Mouse (Mus musculus) midbrain, embryonic 14.5 days (tissue): ENCODE measurements at regions not wholly inside any gene's neighbourhood (a gene's known extent, or its start where the extent isn't known, plus 50 kb on each side); places are given as distances from the start of the nearest gene placed in this dataset.
A peak's percentile ranks its signal among the peaks of the same experiment; 100 is the strongest.
"Not testable (repeated sequence)": the region's sequence is repeated elsewhere in the genome, so short reads cannot be mapped to it uniquely, and the experiment has no call there.

ENCODE experiments used
- ATAC-seq: fragments of 200-750 bp; cut with Nextera tagmentation; 2 replicates; pipeline ENCODE4 v1.8.0; 2017; ENCODE audit warnings: moderate number of reproducible peaks, moderate library complexity; ENCODE audit not compliant: low FRiP score, low TSS enrichment
- DNase-seq: peaks from one replicate; pipeline ENCODE4 v3.0.0-alpha.2; 2015
- H3K27ac ChIP-seq: fragments of 300-500 bp; sonication (generic); replicated peaks from 2 replicates; pipeline ENCODE4 v1.5.1; 2014; ENCODE audit warnings: mild to moderate bottlenecking, low read depth, low read length, moderate library complexity
- H3K27me3 ChIP-seq: fragments of 300-500 bp; sonication (generic); 2 replicates; pipeline ENCODE4 v1.6.1; 2014; ENCODE audit warnings: low read length, control low read depth, mixed read lengths; ENCODE audit not compliant: control insufficient read depth, insufficient read depth
- H3K36me3 ChIP-seq: fragments of 300-500 bp; sonication (generic); 2 replicates; pipeline ENCODE4 v1.6.1; 2014; ENCODE audit warnings: low read length, control low read depth; ENCODE audit not compliant: control insufficient read depth, insufficient read depth
- H3K4me1 ChIP-seq: fragments of 300-500 bp; sonication (generic); 2 replicates; pipeline ENCODE4 v1.6.1; 2014; ENCODE audit warnings: mild to moderate bottlenecking, antibody characterized with exemption, low read length, control low read depth; ENCODE audit not compliant: control insufficient read depth, insufficient read depth
- H3K4me2 ChIP-seq: fragments of 300-500 bp; sonication (generic); 2 replicates; pipeline ENCODE4 v1.6.1; 2014; ENCODE audit warnings: mild to moderate bottlenecking, low read length, moderate library complexity
- H3K4me3 ChIP-seq: fragments of 300-500 bp; sonication (generic); replicated peaks from 2 replicates; pipeline ENCODE4 v1.5.1; 2014; ENCODE audit warnings: low read depth, low read length
- H3K9ac ChIP-seq: fragments of 300-500 bp; sonication (generic); replicated peaks from 2 replicates; pipeline ENCODE4 v1.6.1; 2014; ENCODE audit warnings: mild to moderate bottlenecking, low read length, moderate library complexity
- H3K9me3 ChIP-seq: fragments of 300-500 bp; sonication (generic); 2 replicates; pipeline ENCODE4 v1.6.1; 2016; ENCODE audit warnings: low read length, control low read depth, mixed read lengths; ENCODE audit not compliant: control insufficient read depth
- WGBS: fragments of 180-500 bp; shearing (Covaris S2); extraction: QIAGEN DNeasy Blood & Tissue Kit; methylation state at CpG from one replicate; pipeline ENCODE4 v1.1.7; 2014; 5-methylcytosine and 5-hydroxymethylcytosine counted together

- 1% methylated on average over 4 of the region's 4 CpGs for WGBS
- Histone ChIP-seq H3K27ac (no peak overlapping the region), H3K4me2 (no peak overlapping the region), H3K9me3 (no peaks in the 10 kb centered on the region), H3K4me1 (no peaks in the 10 kb centered on the region), H3K27me3 (no peaks in the 10 kb centered on the region), H3K4me3 (no peak overlapping the region), H3K9ac (no peak overlapping the region), H3K36me3 (no peaks in the 10 kb centered on the region)
- ATAC-seq (peak; percentile 48; the same call in 1 of the 2 replicates), DNase-seq (no peak)
Measured at GRCm38 (mm10) chr2:81848836-81849410, 204.1 kb upstream of the Zfp804a start.

GRCm38 (mm10) chr2:81849927-81850326 is 203.1 kb upstream of the Zfp804a start:
- WGBS = 33% methylated on average over 4 of the region's 4 CpGs
- Histone ChIP-seq H3K27ac (no peak overlapping the region), H3K9me3 (no peaks in the 10 kb centered on the region), H3K36me3 (no peaks in the 10 kb centered on the region), H3K9ac (no peak overlapping the region), H3K4me1 (no peaks in the 10 kb centered on the region), H3K4me3 (no peak overlapping the region), H3K27me3 (no peaks in the 10 kb centered on the region), H3K4me2 (no peak overlapping the region)
- ATAC-seq = no peak
- no peak for DNase-seq

- H3K9ac ChIP-seq = no peak overlapping the region
- H3K4me1 ChIP-seq = no peaks in the 10 kb centered on the region
- no peaks in the 10 kb centered on the region for H3K36me3 ChIP-seq
- H3K4me2 ChIP-seq = no peak overlapping the region
- no peak for DNase-seq
- no peaks in the 10 kb centered on the region for H3K9me3 ChIP-seq
- ATAC-seq = no peak
- no peaks in the 10 kb centered on the region for H3K27me3 ChIP-seq
- H3K27ac ChIP-seq = no peak overlapping the region
- H3K4me3 ChIP-seq = no peak overlapping the region
- WGBS = 77% methylated on average over 1 of the region's 1 CpGs
Measured at GRCm38 (mm10) chr2:81885438-81885837, 167.6 kb upstream of the Zfp804a start.

- H3K27me3 ChIP-seq, H3K9me3 ChIP-seq, H3K27ac ChIP-seq, H3K36me3 ChIP-seq, H3K9ac ChIP-seq, H3K4me3 ChIP-seq, DNase-seq, H3K4me1 ChIP-seq, ATAC-seq, H3K4me2 ChIP-seq: not testable (repeated sequence)
- 78% methylated on average over 7 of the region's 7 CpGs for WGBS
Measured at GRCm38 (mm10) chr2:81892570-81892969, 160.5 kb upstream of the Zfp804a start.

GRCm38 (mm10) chr2:81939360-81939759 is 113.7 kb upstream of the Zfp804a start:
- no peaks in the 10 kb centered on the region for H3K4me1 ChIP-seq
- H3K27me3 ChIP-seq = no peaks in the 10 kb centered on the region
- 96% methylated on average over 3 of the region's 3 CpGs for WGBS
- no peak overlapping the region for H3K4me2 ChIP-seq
- ATAC-seq (no peak), DNase-seq (no peak)
- no peak overlapping the region for H3K4me3 ChIP-seq
- no peak overlapping the region for H3K27ac ChIP-seq
- H3K36me3 ChIP-seq = no peaks in the 10 kb centered on the region
- H3K9ac ChIP-seq = no peak overlapping the region
- H3K9me3 ChIP-seq = no peaks in the 10 kb centered on the region
